Mouse (Mus musculus): ENCODE measurements around the gene Tcirg1. TPM values are rescaled to one million over a fixed set of nuclear protein-coding genes. Genes with fewer than 3 reads are reported as not detected.

Gene Tcirg1
- total RNA-seq, 2 experiments from 2014 or later, result 57.7 to 65.9 TPM

DNA sequence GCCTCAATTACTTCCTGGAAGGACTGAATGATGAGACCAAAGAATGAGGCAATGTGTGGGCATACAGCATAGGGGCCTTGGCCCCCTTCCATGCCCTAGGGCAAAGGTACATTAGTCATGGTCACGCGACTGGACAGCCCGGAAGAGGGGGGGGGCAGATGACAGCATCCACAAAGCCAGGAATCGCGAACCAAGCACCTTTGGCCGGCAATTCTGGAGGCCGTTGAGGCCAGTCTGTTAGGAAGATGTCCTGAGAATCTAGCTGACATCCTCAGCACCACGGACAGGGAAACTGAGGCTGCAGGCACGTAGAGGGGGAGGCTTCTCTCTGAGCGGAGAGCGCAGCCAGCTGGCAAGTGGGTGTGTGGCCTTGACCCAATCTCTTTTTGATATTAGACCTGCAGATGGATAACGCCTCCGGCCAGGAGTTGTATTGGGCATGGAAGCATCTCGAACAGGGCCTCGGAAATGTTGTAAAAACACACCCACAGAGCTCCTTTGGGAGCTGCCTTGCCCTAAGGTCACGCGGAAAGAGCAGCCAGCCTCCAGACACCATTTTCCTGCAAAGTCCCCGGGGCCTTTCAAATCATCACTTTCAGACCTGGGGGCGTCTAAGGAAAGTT lies 56.0 kb downstream of the Tcirg1 start:
- peak; percentile 85 to 86 for DNase-seq

DNA sequence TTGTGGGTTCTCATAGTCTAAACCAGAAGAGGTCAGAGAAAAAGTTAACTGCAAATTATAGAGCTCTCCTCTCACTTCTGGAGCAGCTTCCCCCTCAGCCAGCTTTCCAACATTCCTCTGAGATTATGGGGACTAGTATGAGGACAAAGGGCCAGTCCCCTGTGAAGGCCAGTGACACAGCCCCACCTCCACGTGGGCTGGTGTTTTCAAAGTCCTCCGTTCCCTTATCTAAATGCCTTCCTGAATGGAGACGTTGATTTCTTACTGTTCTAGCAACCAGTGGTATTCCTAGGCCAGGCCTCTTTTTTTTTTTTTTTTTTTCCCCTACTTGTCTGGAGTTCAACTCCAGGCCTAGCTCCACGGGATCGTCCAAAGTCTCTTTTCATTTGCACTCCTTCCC lies 56.9 kb downstream of the Tcirg1 start:
- DNase-seq, result peak; percentile 51 to 56

DNA sequence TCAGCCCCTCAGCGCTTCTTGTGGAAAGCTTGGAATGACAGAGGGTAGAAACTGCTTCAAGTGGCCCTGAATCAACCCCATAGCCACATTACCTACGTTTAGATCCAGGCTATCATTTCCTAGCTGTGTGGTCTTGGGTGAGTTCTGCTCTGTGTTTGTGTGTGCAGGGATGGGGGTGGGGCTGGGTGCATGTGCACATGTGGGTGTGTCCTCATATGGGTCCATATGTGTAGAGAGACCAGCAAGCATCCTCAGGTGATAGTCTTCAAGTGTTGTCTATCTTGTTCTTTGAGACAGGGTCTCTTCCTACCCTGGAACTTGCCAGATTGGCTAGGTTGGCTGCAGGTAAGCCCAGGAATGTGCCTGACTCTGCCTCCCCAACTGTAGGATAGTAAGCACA lies 57.7 kb downstream of the Tcirg1 start:
- DNase-seq, result no peak

DNA sequence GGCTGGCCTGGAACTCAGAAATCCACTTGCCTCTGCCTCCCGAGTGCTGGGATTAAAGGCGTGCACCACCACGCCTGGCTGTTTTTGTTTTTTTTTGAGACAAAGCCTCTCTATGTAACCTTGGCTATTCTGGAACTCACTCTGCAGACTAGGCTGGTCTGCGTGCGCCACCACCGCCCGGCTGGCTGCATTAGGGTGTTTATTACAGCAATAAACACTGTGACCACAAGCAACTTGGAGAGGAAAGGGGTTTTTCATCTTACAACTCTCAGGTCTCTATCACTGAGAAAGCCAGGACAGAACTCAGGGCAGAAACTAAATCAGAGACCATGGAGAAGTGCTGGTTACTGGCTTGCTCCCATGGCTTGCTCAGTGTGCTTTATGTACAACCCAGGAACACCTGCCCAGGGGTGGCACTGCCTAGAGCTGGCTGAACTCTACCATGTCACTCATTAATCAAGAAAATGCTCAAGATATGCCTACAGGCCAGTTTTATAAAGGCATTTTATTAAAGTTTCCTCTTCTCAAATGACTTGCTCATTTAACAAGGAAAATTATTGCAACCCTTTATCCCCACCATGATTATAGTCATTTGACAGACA lies 58.6 kb downstream of the Tcirg1 start:
- DNase-seq, result peak in 1 of 2 experiments; percentile 22

DNA sequence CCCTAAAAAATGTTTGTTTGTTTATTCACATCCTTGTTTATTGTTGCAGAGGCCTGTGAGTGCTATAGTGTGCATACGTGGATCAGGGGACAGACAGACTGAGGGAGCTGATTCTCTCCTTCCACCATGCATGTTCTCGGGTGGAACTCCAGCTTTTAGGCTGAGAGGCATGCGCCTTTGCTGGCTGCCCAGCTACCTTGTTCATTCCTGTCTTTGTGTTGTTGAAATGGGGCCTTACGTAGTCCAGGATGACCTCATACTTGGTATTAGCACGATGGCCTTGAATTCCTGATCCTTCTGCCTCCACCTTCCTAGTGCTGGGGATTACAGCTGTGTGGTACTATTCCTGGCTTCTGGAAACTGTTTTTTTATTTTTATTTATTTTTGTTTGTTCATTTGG lies 59.2 kb downstream of the Tcirg1 start:
- peak in 1 of 2 experiments; percentile 30 for DNase-seq

DNA sequence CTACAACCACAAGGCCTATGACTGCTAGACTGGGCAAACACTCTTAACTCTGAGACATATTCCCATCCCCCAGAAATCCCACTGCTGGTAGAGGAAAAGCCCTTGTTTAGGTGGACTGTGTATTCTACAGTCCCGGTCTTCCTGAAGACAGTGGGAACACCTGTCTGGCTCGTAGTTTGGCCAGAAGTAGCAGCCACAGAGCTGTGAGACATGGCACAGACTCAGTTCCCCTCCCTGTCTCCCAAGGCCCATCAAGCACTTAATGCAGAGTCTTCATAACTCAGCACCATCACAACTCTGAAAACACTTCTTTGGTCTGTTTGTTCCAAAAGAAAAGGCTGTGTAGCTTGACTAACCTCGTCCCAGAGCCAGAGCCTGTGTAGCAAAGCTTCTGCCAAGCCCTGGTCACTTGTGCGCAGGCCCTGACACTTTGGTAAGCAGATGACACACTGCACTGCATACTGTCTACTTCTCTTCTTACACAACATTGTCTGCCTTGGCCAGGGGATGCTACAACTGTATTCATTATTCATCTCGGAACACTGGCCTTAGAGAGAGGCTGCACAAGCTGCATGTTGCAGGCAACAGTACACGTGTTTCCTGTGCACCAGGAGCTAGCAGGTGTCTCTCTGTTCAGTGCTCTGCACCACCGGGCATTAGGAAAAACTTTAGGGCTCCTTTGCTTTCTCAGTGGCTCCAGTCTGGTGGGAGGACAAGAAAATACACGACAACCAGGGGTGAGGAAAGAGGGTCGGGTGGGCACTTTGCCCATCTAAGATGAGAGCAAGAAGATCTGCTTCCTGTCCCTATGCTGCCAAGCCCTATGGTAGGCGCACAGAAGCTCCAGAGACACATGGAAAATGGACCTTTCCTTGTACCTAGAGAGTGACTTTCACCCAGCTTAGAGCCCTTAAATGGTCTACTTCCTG lies 60.0 kb downstream of the Tcirg1 start:
- DNase-seq, result peak; percentile 44 to 73

Other genes starting within 250 kb of the Tcirg1 start
- gene Lrp5, start 220.6 kb downstream of the Tcirg1 start, total RNA-seq (2021), result 100 to 1,000 TPM in 1 of 2 experiments, 10 to 100 TPM in 1; 95.6 to 154 TPM
- 10 to 100 TPM; 28.1 to 43.2 TPM for gene 1810055G02Rik, start 198.8 kb downstream of the Tcirg1 start, total RNA-seq (2021)
- gene Kmt5b, start 139.7 kb downstream of the Tcirg1 start, total RNA-seq (2021), result 10 to 100 TPM; 50.7 to 52.5 TPM
- gene Chka, start 55.4 kb downstream of the Tcirg1 start, total RNA-seq (2021), result 100 to 1,000 TPM; 112 to 133 TPM
- 100 to 1,000 TPM; 331 to 356 TPM for gene Ndufs8, start 5.6 kb upstream of the Tcirg1 start, total RNA-seq (2021)
- 100 to 1,000 TPM in 1 of 2 experiments, 10 to 100 TPM in 1; 30.1 to 194 TPM for gene Aldh3b1, start 22.7 kb upstream of the Tcirg1 start, total RNA-seq (2021)
- gene Unc93b1, start 28.1 kb upstream of the Tcirg1 start, total RNA-seq (2021), result 10 to 100 TPM; 49.1 to 62.5 TPM
- 1 to 10 TPM in 1 of 2 experiments, under 1 TPM in 1; 0.20 to 1.1 TPM for gene Aldh3b3, start 51.5 kb upstream of the Tcirg1 start, total RNA-seq (2021)
- 10 to 100 TPM in 1 of 2 experiments, 1 to 10 TPM in 1; 4.6 to 13.8 TPM for gene Aldh3b2, start 65.2 kb upstream of the Tcirg1 start, total RNA-seq (2021)
- gene Acy3, start 79.4 kb upstream of the Tcirg1 start, total RNA-seq (2021), result 10 to 100 TPM; 18.2 to 20.1 TPM
- not detected for gene Tbx10, start 85.6 kb upstream of the Tcirg1 start, total RNA-seq (2021)
- gene Nudt8, start 93.4 kb upstream of the Tcirg1 start, total RNA-seq (2021), result 10 to 100 TPM; 20.4 to 30.8 TPM
- under 1 TPM; 0.72 to 0.96 TPM for gene Gm49405, start 93.5 kb upstream of the Tcirg1 start, total RNA-seq (2021)
- 1 to 10 TPM; 1.1 to 1.9 TPM for gene Doc2g, start 96.2 kb upstream of the Tcirg1 start, total RNA-seq (2021)
- gene Ndufv1, start 105.7 kb upstream of the Tcirg1 start, total RNA-seq (2021), result 100 to 1,000 TPM; 355 to 381 TPM
- 100 to 1,000 TPM; 354 to 397 TPM for gene Gstp1, start 130.9 kb upstream of the Tcirg1 start, total RNA-seq (2021)
- gene Gstp2, start 138.9 kb upstream of the Tcirg1 start, total RNA-seq (2021), result 10 to 100 TPM; 56.1 to 59.7 TPM
- under 1 TPM; 0.63 to 0.99 TPM for gene Gstp3, start 152.4 kb upstream of the Tcirg1 start, total RNA-seq (2021)
- not detected for gene Cabp2, start 174.4 kb upstream of the Tcirg1 start, total RNA-seq (2021)
- 100 to 1,000 TPM; 109 to 132 TPM for gene Cdk2ap2, start 190.0 kb upstream of the Tcirg1 start, total RNA-seq (2021)
- gene Pitpnm1, start 192.9 kb upstream of the Tcirg1 start, total RNA-seq (2021), result 100 to 1,000 TPM in 1 of 2 experiments, 10 to 100 TPM in 1; 59.7 to 158 TPM
- gene Aip, start 218.7 kb upstream of the Tcirg1 start, total RNA-seq (2021), result 100 to 1,000 TPM; 104 to 124 TPM
- gene Gpr152, start 232.7 kb upstream of the Tcirg1 start, total RNA-seq (2021), result under 1 TPM in 1 of 2 experiments, not detected in 1; 0.10 TPM
- under 1 TPM; 0.30 to 0.40 TPM for gene Cabp4, start 236.9 kb upstream of the Tcirg1 start, total RNA-seq (2021)
- gene Coro1b, start 241.5 kb upstream of the Tcirg1 start, total RNA-seq (2021), result 100 to 1,000 TPM; 171 to 195 TPM
- 1 to 10 TPM; 1.4 to 3.1 TPM for gene Ptprcap, start 246.5 kb upstream of the Tcirg1 start, total RNA-seq (2021)

Data from adrenal gland, postnatal 36 days (tissue).